Mouse (Mus musculus) lung, postnatal 0 days (tissue): Measurements from ENCODE around the gene Creb3.

ENCODE experiments used
- CTCF ChIP-seq: IDR thresholded peaks from 2 replicates; pipeline ENCODE4 v1.5.1; 2016; ENCODE audit warnings: antibody characterized with exemption, mild to moderate bottlenecking
- EP300 ChIP-seq: IDR thresholded peaks from 2 replicates; pipeline ENCODE4 v1.6.1; 2016; ENCODE audit warnings: antibody characterized with exemption, mild to moderate bottlenecking, control low read depth

- TF ChIP-seq EP300 (no peak), CTCF (no peak)
Measured at GRCm38 (mm10) chr4:43593453-43593852, 31.3 kb downstream of the Creb3 start.
